Mouse (Mus musculus) adipose tissue, adult 10 weeks (tissue): ENCODE measurements around the gene Ccdc66. TPM values are rescaled to one million over a fixed set of nuclear protein-coding genes. Genes with fewer than 3 reads are reported as not detected.

ENCODE experiments used
- polyA plus RNA-seq: library from polyadenylated mRNA; stranded (reverse); fragments of 350-450 nt; fragmentation: Illumina TruSeq; extraction: RNeasy Lipid Tissue Mini Kit (QIAGEN cat#74804); gene quantifications from one replicate; pipeline ENCODE4 v1.2.3, GENCODE M21; 2014; ENCODE audit warnings: low read depth, low replicate concordance

Ccdc66 gene
- polyA plus RNA-seq, result 11.6 TPM

GRCm38 (mm10) chr14:27507894-27508643, at the start of gene Ccdc66:
Ccdc66 (minus strand) TSS chr14:27508460.

Other genes starting within 250 kb of the Ccdc66 start
- 26.4 TPM for gene Fam208a, start 79.6 kb downstream of the Ccdc66 start, polyA plus RNA-seq
- gene Erc2, start 114.0 kb upstream of the Ccdc66 start, polyA plus RNA-seq, result 7.8 TPM